Mouse (Mus musculus): ENCODE measurements around the gene Tuba1a.

Tuba1a gene

DNA sequence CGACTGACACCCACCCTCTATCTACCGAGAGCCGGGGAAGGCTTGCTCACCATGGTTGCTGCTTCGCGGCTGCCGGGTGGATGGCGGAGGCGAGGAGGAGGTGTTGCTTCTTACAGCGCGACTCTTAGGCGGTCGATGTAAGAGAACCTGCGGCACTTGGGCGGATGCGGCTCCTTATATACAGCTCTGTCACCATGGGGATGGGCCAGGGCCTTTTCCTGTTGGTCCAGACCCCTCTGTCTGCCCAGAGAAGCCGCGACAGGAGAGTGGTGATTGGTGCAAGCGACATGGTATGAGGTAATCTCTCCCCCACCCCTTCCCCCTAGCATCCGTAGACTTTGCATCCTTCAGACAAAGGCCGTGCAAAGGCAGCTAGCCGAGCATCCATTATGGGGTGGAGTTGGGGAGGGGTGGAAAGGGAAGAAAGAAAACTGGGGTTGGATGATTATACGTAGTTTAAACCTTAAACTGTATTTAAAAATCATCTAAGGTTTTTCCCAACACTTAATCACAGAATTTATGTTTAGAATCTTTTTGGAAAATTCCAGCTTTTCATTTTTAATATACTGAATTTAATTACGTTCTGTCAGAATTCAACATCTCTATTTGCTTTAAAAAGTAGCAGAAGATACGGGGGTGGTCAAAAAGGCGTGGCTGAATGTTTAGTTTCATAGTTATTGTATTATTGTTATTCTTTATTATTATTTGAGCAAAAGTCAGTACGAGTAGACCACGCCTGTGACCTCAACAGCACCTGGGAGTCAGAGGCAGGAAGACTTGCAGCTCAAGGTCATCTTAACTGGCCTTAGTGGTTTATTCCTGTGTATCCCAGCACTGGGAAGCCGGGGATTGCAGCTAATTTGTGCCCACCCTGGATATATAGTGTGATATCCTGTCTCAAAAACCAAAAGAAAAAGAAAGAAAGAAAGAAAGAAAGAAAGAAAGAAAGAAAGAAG lies at the start of gene Tuba1a, which contains the start of gene Gm49450:
TSS of gene Tuba1a (minus strand) at position 303 of the 956 bp plus-strand sequence.
TSS of gene Gm49450 (minus strand) at position 151 of the 956 bp plus-strand sequence.
- peak; percentile 100 for DNase-seq

DNA sequence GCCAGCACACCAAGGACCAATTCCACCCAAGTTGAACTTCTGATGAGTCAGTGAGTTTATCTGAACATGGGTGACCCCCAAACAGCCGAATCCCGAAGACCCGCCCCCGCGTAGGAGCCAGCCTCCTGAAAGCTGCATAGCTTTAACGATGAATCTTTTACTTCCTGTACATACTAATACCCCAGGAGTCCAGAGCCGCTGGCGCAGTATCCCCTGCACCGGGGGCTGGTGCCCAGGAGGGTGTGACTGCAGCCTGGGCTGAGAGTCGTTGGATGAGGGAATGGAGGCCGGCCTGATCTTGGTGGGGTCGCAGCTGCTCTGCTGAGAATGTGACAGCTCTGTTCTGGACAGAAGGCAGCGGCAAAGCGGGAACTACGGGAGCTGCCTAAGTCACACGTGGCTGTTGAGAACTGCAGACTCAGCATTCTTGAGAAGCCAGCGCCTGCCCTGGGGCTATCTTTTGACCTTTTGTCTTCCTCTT lies 48.0 kb upstream of the Tuba1a start:
- peak; percentile 93 for DNase-seq

DNA sequence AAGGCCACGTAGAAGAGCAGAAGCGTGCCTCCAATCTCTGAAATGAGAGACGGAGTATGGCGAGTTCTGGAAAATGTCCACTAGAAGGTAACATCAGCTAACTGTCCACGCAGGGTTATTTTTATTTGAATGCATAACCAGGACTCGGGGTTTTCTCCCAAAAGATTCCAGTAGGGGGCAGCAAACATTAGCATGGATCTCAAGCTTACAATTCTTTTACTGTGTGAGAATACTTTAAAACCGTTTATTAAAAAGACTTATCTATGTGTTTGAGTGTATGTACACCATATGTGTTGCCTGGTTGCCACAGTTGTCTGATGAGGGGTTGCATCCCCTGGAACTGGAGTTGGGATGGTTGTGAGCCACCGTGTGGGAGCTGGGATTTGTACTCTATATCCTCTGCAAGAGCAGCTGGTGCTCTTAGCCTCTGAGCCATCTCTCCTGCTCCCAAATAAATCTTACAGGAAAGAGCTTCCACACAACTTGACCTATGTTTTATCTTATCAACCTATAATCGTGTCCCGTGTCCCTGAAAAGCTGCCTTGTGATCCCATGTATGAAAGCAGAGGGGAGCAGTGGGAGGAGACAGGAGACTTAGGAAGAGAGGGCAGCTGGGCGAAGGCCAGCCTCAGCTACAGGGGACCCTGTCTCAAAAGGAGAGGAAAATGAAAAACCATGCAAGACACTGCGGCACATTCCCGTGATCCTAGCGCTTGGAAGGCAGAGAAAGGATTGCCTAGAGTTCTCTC lies 47.2 kb upstream of the Tuba1a start:
- peak; percentile 92 for DNase-seq

DNA sequence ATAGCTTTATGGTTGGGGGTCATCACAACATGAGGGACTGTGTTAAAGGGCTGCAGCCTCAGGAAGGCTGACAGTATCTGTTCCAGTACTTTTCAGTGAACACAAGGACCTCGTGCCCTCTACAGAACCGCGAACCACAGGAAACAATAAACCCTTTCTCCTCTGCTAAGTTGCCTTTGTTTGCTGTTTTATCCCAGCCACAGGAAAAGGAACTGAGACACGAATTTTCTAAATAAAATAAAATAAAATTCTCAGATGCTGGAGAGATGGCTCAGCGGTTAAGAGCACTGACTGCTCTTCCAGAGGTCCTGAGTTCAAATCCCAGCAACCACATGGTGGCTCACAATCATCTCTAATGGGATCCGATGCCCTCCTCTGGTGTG lies 45.3 kb upstream of the Tuba1a start:
- no peak for DNase-seq

DNA sequence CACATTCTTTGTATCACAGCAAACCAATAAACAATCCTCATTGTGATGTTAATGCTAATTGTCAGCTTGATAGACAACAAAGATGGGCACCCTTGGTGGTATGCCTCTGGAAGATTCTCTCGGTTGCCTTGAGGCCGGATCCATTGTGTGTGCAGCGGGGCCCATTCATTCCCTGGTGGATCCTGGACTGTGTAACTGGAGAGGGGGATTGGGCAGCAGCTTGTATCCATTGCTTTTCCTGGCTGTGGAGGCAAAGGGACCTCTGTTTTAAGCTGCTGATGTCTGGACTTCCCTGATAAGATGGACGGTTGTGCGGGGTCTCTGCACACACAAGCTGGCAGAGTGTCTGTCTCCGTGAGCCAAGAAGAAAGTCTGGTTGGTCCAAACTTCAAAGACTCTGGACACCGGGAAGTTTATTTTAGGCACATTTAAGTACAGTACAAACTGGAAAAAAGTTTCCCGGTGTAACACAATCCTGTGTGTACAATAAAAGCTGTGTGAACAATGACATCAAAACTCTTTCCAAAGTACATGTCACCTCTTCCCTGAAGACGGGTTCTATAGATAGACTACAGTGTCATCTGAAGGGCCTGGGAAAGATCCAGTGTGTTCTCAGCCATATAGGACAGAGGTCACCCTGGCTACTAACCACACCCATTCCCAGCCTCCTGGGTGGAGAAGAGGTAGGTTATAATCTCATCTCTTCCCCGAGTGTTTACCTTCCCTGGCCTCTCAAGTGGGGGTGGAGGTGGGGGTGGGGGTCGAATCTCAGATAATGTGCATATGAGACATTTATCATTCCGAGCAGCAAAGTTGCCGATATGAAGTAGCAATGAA lies 44.7 kb upstream of the Tuba1a start:
- peak; percentile 92 for DNase-seq

DNA sequence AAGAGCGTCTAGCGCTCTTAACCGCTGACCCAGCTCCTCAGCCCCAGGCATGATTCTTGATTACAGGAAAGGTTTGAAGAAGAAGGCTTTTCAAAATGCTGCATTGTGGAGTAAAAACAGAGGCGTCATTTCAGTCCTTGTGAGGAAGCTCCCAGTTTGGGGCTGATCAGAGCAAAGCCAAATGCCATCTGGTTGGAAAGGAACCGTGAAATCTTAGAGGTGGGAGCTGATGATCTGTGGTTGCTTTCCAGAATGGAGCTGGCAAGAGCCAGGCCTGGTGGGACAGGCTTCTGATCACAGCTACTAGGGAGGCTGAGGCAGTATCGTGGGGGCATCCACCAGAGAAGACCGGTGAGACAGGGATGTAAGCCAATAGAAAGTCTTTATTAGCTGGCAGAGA lies 43.3 kb upstream of the Tuba1a start:
- peak; percentile 80 for DNase-seq

DNA sequence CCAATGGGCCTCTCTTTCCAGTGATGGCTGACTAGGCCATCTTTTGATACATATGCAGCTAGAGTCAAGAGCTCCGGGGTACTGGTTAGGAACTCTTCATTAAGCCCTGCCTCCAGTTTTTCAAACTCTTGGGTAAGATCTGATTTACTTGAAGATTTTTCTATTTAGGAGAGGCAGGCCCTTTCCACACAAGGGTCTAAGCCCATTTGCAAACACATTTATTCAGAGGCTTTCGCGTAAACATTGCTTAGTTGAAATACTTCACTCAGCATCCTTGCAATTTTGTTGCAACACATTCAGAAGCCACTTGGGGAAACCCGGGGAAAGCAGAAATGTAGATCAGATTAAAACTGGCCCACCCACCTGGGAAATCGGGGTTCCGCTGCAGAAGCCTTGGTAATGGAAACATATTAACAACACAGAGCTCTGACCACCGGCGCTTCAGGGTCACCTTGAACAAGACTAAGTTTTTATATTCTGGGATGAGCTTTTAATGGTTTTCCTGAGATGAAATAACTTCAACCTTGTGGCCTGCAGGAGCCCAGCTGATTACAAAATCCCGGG lies 41.5 kb upstream of the Tuba1a start:
- DNase-seq: peak; percentile 61

DNA sequence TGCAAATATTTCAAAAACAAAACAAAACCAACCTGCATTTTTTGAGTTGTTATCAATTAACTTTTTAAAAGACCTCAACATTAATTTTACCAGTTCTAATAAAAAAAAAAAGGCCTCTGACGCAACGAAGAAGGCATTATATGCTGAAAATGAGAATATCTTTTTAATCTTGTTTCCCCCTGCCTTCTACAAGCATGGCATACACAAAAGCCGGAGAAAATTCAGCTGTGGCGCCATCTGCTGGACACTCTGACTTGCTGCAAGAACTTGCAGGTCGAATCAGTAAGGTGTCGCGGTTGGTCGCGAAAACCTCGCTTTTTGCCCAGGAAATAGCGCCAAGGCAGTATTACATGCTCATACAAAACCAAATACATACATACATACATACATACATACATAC lies 40.4 kb upstream of the Tuba1a start:
- DNase-seq: peak; percentile 96

DNA sequence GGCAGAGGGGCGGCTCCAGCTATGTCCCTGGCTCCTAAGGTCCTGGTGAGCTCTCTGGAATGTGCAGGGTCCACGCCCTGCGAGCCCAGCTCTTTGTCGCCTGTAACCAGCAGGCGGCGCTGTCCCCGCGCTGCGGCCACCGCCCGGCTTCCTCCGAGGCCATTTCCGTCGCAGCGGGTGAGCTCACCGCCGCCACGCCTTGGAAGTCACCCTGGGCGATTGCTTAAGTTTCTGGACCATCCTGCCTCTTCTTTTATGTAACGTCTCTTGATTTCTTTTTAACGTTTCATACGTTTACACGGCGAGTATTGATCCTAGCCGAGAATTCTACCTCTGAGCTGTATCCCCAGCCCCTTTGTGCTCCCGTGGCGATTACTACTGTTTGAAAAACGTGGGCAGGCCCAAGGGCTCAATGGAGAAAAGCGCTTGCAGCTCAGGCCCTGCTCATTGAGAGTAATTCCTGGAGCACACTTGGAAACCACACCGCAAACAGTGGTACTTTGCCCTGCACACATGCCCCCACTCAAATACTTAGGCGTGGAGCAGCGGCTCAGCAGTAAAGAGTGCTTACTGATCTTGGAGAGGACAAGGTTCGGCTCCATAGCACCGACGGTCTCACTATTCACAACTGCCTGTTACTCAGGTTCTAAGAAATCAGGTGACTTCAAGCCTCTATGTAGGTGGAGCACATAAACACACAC lies 39.7 kb upstream of the Tuba1a start:
- peak; percentile 99 for DNase-seq

DNA sequence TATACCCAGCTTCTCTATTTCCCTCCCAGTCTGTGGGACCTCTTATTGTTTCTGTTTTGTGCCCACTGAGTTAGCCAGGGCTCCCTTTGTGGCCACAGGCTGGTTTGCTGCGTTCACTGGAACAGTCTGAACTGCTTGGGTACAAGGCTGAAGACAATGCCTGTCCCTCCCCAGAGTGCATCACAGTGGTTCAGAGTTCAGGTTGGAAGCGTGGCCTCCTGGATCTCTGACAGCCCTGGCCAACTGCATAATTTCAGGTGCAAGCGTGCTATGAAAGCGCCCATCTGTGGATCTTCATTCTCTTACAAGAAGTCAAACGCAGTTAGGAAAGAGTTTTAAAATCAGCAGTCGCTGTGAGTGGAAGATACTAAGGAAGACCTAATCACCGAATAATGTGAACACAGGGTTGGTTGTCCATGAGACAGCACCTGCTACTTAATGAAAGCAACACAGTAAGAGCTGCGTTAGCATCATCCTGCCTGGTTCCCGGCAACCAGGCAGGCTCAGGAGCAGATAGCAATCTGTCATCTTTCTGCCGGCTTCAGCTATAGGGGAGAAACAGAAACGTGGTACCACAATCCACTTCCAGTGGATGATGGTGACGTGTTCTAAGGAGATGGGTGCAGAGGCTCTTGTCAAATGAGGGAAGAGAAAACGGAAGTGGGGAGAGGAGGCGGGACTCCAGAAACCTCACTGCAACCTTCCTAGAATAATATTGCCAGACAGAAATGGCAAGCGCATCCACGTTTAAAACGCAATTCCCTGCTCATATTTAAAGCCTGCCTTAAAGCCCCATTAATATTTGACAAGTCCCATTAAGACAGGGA lies 38.8 kb upstream of the Tuba1a start:
- peak; percentile 98 for DNase-seq

DNA sequence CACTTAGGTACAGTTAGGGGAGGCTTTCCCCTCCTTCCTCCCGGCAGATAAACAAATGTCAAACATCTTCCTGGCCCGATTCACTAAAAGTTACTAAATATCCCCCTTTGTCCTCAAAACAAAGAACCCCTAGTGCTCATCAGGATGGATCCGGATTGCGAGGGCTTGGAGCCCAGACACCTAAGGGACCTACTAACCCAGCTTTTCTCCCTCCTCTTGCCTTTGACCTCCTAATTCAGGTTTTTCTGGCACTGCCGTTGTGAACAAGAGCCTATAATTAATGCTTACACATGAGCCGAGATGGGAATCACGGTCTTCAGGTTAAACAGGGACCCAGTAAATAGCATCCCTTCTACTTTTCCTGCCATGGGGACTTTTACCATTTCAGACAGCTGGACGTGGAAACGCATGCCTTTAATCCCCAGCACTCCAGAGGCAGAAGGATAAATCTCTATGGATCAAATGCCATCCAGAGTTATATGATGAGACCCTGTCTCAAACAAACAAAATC lies 38.1 kb upstream of the Tuba1a start:
- peak; percentile 89 for DNase-seq

DNA sequence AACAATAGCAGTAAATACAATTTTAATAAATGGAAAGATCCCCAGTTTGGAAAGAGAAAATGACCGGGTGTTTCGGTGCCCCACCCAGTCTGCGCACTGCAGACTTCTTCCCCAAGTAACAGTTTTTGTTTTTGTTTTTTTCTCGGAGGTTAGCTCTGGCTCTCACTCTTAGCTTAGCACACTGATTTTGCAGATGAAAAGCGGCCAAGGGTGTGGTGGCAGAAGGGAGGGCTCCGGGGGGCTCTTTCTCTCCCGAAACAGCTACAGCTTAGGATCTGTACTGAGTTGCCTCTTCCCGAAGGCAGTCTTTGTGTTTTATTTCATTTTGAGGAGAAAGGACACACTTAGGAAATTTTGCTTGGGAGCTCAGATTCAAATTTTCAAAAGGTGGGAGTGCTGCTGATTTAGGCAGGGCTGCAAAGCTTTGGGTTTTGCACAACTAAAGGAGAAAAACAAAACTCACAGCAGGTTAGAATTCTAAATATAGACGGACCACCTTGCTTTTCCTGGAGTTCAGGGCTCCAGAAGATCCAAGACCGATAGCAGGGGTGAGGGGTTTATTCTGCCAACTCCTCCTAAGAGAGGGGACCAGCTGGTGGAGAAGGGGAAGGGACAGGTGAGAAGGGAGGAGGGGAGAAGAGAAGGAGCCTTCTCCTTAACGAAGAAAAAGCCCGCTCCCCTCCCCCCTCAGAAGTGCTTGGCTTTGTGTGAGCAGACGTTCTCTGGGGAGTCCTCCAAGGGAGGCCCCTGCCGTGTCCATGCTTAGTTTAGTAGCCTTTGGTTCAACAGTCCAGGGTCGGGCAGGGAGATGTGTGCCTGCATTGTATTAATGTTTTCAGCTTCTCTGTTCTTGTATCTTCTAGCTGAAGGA lies 37.4 kb upstream of the Tuba1a start:
- peak; percentile 93 for DNase-seq

DNA sequence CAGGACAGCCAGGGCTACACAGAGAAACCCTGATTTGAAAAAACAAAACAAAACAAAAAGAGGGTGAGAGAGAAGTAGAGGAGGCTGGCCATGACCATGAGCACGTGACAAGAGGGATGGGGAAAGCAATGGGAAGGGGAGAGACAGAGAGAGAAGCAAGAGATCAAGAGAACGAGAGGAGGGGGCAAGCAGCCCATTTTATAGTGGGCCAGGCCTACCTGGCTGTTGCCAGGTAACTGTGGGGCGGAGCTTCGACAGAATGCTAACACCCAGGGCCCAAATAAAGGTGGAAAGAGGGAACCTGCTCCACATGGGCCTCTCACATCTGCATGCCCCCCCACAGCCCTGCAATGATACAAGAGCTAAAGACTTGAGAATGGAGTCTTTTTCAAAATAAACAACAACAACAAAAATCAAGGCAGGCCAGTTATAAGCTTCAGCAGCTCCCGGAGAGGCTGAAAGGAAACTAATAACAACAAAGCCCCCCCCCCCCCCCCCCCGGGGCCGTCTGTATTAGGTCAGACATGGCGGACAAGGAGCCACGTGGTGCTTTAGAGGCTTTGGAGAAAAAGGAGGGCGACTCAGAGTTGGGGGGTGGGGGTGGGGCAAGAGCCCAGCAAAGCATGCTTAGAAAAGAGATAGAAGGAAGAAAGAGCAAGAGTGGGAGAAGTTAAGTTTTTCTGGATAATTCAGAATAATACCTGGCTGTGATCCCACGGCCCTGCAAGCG lies 36.4 kb upstream of the Tuba1a start:
- DNase-seq: peak; percentile 87

DNA sequence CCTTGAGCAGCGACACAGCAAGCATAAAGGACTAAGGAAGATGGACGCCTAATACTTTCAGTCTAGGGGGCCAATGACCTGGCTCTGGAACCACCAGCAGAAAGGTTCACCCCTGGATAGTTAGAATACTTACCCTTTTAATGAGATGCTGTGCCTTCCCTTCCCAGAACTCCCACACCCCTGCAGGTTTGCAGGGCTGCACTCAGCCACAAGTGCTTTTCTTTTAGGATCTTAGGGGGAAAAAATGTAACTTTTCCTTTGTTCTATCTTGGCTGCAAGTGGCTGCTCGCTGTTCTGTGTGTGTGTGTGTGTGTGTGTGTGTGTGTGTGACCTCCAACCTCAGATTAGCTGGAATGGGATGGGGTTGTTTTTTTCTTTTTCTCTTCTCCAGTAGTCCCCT lies 35.3 kb upstream of the Tuba1a start:
- peak; percentile 70 for DNase-seq

DNA sequence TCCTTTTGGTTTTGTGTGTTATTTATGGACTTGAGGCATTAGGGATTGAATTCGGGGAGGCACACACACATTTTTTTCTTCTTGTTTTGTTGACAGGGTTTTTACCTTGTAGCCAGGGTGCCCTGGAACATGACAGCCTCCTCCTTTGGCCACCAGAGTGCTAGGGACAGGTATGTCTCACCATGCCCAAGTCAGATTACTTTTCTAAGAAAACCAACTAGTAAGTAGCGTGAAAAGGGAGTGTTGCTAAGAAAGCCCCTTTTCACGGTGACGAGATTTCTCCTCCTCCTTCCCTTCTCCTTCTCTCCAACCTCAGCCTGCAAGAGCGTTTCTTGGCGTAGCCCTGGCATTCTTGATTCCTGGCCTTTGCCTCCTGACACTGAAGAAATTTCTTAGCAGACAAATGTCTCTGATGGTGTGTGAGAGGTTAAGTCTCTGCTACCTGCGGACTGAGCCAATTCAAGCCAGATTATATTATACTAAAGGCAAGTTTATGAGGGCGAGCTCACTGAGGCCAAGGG lies 34.2 kb upstream of the Tuba1a start:
- DNase-seq: peak; percentile 93

DNA sequence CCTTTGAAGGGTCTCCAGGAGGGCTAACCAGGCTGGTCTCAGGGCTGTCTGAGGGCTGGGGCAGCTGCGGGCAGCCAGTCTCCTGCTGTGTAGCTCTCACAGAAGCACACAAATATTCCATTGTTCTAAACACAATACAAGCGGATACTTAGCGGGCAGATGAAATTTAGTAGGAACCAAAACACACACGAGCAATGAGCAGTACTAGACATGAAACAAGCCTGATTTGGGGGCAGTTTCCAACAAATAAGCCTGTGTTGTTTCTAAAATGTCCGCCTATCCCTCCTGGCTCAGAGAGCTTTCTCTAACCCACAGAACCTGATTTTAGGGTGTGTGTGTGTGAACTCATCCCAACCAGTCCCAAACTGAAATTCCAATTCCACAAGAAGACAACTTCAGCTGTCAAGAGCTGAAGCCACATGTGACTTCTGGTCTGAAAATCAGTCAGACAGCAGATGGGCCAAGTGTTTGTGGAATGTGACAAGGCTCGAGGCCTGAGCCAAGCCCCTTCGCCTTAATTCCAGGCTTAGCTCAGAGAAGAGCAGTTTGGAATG lies 33.7 kb upstream of the Tuba1a start:
- peak; percentile 96 for DNase-seq

DNA sequence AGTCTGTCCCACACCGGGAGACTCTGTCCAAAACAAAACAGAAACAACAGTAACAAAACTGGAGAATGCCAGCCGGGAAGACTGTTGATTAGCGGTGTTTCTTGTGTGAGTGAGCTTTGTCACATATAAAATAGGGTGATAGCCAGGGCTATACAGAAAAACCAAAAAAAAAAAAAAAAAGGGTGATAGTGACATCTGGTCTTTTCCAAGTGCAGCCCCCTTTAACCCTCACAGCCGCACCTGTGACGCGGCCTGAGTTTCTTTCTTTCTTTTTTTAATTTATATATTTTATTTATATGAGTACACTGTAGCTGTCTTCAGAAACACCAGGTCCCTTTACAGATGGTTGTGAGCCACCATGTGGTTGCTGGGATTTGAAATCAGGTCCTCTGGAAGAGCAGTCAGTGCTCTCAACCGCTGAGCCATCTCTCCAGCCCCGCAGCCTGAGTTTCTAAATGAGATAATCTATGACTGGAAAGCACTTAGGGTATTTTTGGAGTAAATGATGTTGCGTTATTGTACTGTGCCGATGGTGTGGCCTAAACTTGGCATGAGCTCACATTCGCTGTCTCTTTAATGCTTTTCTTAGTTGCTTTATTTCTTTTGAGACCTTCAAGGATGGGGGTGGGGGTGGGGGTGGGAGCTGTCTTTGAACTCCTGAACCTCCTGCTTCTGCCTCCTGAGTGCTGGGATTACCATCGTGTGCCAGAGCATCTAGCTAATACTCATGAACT lies 32.6 kb upstream of the Tuba1a start:
- DNase-seq: peak; percentile 81
